Mouse (Mus musculus): ENCODE data around the gene Cd48.
"Not testable (repeated sequence)": the region's sequence is repeated elsewhere in the genome, so short reads cannot be mapped to it uniquely, and the experiment has no call there.

Gene Cd48

GRCm38 (mm10) chr1:171681531-171682299 lies at the start of gene Cd48:
Gene Cd48 (plus strand): TSS chr1:171682009.
- DNase-seq: no peak

GRCm38 (mm10) chr1:171635696-171636095 lies 46.1 kb upstream of the Cd48 start:
- DNase-seq: no peak

DNA sequence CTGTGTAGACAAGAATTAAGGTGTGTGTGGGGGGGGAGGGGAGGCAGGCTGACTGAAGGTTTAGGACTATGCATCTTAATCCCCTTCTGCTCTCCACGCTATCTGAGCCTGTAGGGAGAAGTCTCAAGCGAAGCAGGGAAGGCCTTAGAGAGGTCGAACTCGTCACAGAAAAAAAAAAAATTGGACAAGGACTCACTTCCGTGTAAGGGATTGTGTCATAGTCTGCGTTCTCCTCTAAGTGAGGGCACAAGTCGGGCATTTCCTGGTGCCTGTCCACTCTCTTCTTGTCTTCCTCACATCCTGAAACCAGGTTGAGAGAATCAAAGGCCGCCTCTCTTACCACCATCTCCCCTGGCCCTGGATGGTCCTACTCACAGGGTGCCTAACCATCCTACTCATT lies 44.7 kb upstream of the Cd48 start:
- no peak for DNase-seq

GRCm38 (mm10) chr1:171638686-171639085 lies 43.1 kb upstream of the Cd48 start:
- no peak for DNase-seq

DNA sequence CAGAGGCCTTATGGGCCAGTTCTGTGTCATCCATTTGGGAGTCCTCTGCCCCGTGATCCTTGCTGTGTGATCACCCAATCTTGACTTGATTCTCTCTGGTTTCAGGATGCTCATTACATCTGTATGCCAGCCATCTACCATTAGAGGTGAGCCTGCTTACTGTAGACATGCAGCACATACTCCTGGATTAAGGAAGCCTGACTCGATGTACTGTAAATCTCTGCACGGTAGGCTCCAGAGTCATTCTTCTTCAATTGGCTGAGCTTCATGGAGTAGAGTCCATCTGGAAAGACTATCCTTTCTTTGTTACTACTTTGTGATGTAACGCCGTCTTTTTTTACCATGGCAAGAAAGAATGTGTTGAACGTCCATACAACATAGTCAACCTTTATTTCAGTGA lies 41.0 kb upstream of the Cd48 start:
- DNase-seq: no peak

- DNase-seq: no peak
These were observed 38.2 kb upstream of the Cd48 start for GRCm38 (mm10) chr1:171643612-171644011.

GRCm38 (mm10) chr1:171646429-171646940 lies 35.3 kb upstream of the Cd48 start:
- DNase-seq: no peak

DNA sequence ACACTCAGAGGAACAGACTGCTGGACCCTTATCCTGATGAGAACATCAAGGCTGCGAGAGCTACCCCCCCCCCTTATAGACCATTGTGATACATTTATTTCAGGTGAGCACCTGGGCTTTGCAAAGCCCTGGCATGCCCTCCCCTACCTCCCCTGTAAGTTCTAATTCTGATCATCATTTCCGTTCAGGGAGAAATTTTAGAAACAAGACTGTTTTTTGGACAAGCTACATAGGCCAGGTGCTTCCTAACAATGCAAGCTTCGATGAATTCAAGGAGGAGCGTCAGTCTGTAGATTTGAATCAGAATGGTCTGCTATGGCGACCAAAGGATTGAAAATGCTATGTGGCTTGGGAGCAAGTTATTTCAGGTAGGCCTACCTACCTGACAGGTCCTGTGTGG lies 34.1 kb upstream of the Cd48 start:
- no peak for DNase-seq

DNA sequence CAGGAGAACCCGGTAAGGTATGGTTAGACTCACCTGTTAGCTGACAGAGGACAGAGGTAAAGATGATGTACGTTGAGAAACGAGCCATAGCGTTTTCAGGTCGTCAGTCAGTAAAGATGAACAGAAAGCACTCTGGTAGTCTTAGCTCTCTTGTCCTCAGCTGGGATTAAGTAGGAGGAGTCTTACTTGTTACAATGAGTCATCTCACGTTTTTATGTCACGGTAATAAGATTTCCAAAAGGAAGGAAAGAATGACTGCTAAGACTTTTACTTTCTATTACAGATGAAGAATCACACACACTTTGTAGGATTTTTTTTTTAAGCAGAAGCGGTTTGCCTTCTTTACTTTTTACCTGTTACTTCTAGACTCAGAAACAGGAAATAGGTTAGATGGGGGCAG lies 33.0 kb upstream of the Cd48 start:
- DNase-seq: no peak

DNA sequence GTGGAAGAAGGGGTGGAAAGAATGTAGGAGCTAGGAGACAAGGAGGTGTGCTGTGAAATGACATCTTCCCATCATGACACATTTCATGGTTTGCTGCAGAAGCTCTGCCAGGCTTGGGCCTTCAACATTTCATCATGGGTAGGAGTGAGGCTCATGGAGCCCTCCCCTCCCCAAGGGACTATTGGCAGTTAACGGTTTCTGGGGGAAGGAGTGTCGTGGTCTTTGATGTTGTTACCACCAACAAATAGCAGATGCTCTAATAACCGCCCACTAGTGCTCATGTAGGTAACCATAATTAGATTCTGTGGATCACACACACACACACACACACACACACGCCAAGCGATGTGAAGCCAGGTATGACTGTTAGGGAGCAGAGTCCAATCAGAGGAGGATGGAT lies 29.1 kb upstream of the Cd48 start, which contains the start of gene Slamf7:
TSS of gene Slamf7 (minus strand) at position 302 of the 400 bp plus-strand sequence.
- DNase-seq: no peak

GRCm38 (mm10) chr1:171658561-171658991 lies 23.2 kb upstream of the Cd48 start:
- DNase-seq: no peak

DNA sequence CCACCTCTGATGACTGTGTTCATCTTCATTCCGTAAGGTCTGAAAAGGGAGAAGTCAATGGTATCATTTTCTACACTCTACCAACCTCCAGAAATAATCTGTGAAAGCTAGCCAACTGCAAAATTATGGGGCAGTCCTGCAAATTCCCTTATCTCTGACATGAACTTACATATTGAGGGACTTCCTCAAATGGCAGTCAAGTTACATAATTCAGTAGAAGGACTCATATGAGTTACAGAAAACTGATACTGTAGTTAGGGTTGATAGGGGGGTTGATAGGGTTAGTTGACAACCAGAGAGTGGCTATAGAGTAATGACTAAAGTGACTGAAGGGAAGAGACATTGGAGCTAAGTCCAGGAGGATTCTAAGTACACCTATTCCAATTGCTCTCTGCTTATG lies 21.4 kb upstream of the Cd48 start:
- no peak for DNase-seq

DNA sequence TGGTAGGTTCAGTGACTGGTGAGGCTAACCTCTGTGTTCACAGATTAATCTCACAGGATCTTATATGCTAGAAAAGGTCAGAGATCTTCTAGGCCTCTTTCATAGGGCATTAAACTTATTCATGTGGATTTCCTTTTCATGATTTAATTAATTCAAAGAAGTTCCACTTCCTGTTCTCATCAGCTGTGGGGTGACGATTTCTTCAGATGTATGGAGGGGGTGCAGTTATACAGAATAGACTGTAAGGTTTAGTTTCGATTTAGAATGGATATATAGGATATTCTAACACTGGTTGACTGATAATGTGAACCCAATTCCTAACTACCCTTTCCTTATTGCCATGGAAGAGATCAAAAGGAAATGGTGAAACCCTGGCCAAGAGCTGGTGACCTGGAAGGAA lies 20.3 kb upstream of the Cd48 start:
- no peak for DNase-seq

DNA sequence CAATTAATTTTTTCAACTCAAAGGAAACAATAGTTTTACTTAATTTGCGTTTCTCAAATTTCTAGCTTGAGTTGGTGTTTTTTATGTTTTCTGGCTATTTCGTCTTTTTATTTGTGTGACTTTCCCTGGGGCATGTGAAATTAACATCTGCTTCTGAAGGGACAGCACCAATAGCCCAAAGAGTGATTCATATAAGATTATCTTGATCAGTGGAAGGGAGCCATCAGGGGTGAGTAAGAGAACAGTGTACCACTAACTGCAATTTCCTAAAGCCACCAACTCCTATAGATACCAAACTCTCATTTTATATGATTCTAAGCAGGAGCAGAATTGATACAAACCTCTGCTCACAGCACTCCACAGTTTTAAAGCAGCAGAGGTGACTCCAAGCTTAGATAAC lies 18.1 kb upstream of the Cd48 start:
- DNase-seq: no peak

DNA sequence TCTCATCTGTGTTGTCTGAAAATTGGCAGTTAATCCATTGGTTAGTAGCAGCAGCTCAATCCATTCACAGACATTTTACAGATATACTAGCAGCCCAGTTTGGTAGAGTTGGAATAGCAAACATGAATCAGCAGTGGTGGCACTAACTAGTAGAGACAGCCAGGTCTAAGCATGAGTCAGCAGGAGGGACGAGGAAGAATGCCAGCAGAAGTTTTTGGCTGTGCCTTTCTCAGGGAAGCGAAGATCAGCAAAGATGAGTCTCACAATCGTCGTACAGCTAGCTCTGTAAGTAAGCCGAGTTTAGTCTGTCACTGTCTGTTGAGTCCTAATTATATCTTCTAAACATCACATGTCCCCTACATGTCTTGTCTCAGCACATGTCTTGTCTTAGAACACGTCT lies 15.5 kb upstream of the Cd48 start:
- DNase-seq: no peak

DNA sequence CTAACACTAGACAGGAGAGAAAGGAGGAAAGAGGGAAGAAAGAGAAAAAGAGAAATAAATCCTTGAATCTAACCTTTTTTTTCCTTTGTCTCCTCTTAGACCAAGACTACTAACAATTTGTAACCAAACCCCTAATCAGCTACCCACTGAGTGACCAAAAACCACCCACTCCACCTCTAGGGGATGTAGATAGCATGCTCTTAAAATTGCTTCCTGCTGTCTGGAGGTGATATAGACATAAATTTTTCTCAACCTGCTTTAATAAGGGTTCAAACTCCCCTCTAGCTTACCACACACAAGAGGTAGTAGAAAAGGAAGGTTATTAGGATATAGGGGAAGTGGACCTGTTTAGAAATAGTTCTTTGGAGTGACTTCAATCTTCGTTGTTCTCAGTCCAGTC lies 14.6 kb upstream of the Cd48 start:
- no peak for DNase-seq

DNA sequence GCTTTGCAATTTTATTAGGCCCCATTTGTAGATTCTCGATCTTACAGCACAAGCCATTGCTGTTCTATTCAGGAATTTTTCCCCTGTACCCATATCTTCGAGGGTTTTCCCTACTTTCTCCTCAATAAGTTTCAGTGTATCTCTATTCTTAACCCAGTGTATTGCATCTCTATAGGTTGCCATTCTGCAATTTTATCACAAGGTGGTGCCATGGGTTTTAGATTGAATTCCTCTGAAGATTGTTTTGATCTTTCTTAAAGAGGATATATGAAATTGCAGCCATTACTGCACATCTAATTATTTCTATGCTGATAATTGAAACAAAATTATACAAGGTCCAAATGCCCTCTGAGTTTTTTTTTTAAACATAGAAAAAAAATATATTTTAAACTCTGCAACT lies 9.4 kb upstream of the Cd48 start:
- not testable (repeated sequence) for DNase-seq

DNA sequence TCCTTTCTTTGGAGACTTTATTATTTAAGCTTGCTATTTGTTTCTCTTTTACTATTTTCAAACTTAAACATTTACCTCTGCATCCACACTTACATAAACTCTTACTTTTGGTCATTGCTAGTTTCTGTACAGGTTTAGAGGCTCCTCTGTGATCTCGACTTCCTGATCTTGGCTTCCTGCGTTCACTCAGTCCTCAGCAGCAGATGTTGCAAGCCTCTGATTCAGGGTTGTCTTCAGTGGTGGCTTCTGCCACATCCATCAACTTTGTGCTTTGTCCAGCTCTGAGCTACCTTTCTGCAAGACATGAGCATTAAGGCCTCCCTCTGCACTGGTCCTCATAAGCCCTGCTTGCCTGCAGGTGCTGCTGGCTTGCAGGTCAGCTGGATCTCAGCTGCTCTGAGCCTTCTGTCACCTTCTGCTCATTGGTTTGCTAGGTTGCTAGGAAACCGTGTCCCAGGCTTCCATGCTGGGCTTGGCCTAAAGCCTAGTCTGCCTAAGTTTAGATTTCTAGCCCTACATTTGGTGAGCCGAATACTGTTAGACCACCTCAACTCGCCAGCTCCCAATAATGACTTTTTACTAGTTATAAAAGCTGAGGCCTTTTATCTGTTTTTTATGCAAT lies 8.8 kb upstream of the Cd48 start:
- peak; percentile 28 for DNase-seq

DNA sequence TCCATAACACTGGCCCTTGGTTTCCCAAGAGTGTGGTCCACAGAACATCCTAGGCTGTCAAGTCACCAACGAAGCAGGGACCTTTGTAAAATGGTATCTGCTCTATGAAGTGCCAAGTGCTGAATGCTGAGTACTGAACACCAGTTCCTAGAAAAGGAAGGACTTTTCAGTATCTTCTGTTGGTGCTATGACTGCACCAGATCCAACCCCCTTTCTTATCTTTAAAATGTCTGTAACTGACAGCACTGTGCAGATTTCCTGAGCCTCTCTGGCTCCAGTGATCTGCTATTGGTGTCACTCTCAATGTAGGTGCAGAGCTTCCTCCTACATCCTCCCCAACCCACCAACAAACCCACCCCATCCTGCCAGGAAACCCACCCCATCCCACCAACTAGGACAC lies 7.3 kb upstream of the Cd48 start:
- no peak for DNase-seq

GRCm38 (mm10) chr1:171677721-171678120 lies 4.1 kb upstream of the Cd48 start:
- DNase-seq: no peak

GRCm38 (mm10) chr1:171681009-171681408 lies 800 bp upstream of the Cd48 start:
- no peak for DNase-seq

DNA sequence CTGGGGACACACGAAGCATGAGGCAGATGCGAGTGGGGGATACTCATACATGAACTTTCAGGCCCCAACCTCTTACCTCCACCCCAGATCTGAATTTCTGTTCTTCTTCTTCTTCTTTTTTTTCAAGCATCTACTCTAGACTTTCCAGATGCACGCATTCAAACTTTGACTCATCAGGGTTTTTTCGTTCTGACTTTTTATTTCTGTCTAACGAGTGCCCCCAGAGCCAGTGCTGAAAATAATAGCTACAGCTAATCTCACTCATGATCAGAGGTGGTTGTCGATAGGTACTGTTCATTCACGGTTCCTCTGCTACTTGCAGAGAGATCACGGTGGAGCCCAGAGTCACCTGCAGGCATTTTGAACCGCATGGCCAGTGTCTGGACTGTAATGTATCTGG lies 3.1 kb downstream of the Cd48 start:
- DNase-seq: no peak

GRCm38 (mm10) chr1:171687320-171687719 lies 5.5 kb downstream of the Cd48 start:
- no peak for DNase-seq

DNA sequence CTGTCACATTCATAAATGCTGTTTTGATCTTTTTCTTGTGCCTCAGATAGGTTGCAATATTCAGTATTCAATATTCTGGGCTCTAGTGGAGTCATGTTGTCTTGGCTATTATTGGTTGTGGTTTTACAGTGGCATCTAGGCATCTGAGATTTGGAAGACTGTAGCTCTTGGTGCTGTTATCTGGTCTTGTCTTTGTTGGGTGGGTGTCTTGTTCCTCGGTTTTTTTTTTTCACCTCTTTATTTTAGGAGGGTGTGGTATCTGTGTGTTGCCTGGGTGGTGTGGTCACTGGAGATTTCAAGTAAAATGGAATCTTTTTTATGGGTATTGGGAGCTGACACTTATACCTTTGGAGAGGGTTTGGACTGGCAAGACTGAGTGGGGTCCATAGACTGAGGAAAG lies 12.1 kb downstream of the Cd48 start:
- no peak for DNase-seq

DNA sequence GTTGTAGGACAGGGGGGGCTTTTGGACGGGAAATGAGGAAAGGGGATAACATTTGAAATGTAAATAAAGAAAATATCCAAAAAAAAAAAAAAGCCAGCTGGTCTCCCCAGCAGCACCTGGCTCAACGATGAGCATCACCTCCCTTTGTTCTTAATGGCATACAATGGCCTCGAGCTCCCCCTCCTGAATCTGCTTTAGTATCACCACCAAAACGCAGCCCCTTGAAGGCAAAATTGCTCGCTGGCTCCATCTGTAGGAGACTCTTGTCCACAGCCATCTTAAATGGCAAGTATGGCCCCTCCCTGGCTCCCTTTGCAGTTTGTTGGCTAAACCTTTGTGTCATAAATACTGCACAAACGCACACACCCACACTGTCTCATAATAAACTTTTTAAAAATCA lies 17.2 kb downstream of the Cd48 start:
- peak; percentile 10 for DNase-seq

Measured in right cerebral cortex, postnatal 4 days (tissue).